Mouse (Mus musculus): ENCODE data around the gene Rasgef1c.

DNA sequence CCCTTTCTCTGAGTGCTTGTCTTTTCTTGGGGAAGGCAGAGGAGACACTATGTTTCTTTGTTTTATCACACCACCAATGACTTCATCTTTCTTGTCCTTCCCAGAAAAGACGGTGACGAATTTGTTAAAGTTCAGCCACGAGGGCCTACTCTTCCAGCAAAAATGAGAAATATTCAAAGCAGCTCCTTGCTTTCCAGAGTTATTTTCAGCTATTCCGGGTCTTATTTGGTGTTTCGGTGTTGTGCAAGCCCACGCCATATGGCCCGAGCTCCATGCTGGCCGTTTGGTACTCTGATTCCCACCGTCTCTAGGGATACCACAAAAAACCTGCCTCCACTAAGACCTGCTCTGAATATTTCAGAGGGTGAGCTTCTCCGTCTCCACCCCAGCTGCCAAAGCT, 32.7 kb downstream of the Rasgef1c start:
- no peak for TF ChIP-seq CTCF (IDR thresholded peaks at IDR 0.05; ENCODE audit: low read depth, low read length)
- TF ChIP-seq POLR2A (IDR thresholded peaks at IDR 0.05; ENCODE audit: extremely low read depth, insufficient read depth, low read length), result no peak

Data from liver, adult 2 months (tissue).